Mouse (Mus musculus): ENCODE measurements around the gene Dst. TPM values are rescaled to one million over a fixed set of nuclear protein-coding genes. Genes with fewer than 3 reads are reported as not detected.

Dst gene
- polyA plus RNA-seq, 1 experiment from 2014 or later, result 38.4 TPM

GRCm38 (mm10) chr1:34152683-34153082 lies 244.7 kb downstream of the Dst start:
- Histone ChIP-seq H3K27ac (replicated peaks) (no peak overlapping the region), H3K9me3 (no peaks in the 10 kb centered on the region), H3K4me2 (replicated peaks) (no peak overlapping the region), H3K27me3 (no peaks in the 10 kb centered on the region), H3K9ac (replicated peaks) (no peak overlapping the region), H3K4me1 (peaks cover 7% of the 10 kb centered on the region; the same call in 1 of the 2 replicates), H3K36me3 (no peaks in the 10 kb centered on the region; the same call in 1 of the 2 replicates), H3K4me3 (no peak overlapping the region)
- WGBS, result 87% methylated on average over 5 of the region's 5 CpGs
- no peak for ATAC-seq (ENCODE audit: low FRiP score, low read depth)

DNA sequence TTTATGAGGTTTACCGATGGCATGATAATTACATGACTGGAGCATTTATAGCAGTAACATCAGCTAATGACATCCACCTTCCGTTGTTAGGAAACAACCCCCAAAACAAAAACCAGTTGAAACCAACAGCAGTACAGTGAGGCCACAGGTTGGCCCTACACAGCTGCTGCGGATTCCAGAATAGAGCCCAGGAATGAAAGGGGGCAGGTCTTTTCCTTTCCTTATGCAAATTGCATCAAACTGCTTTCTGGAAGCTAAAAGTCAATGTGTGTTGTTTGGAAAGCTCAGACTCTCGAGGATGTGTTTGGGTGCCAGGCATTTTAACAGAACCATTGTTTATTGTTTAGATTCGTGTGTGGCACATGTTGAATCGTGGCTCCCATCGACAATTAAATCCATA lies 248.0 kb downstream of the Dst start:
- no peak overlapping the region for H3K4me3 ChIP-seq
- H3K9ac ChIP-seq (replicated peaks), result no peak overlapping the region
- no peak for ATAC-seq (ENCODE audit: low FRiP score, low read depth)
- no peaks in the 10 kb centered on the region; the same call in 1 of the 2 replicates for H3K36me3 ChIP-seq
- H3K9me3 ChIP-seq, result no peaks in the 10 kb centered on the region
- H3K27me3 ChIP-seq, result no peaks in the 10 kb centered on the region
- H3K4me1 ChIP-seq, result 0 out of 2 replicates have a peak, but pooled peaks cover 6% of the 10 kb centered on the region
- H3K4me2 ChIP-seq (replicated peaks), result no peak overlapping the region
- WGBS, result 89% methylated on average over 7 of the region's 7 CpGs
- no peak overlapping the region for H3K27ac ChIP-seq (replicated peaks)

GRCm38 (mm10) chr1:34157702-34158101 lies 249.7 kb downstream of the Dst start:
- Histone ChIP-seq H3K4me3 (no peak overlapping the region), H3K27me3 (no peaks in the 10 kb centered on the region), H3K27ac (replicated peaks) (no peak overlapping the region), H3K4me1 (0 out of 2 replicates have a peak, but pooled peaks cover 6% of the 10 kb centered on the region), H3K36me3 (no peaks in the 10 kb centered on the region; the same call in 1 of the 2 replicates), H3K9me3 (no peaks in the 10 kb centered on the region), H3K4me2 (replicated peaks) (no peak overlapping the region), H3K9ac (replicated peaks) (no peak overlapping the region)
- 92% methylated on average over 10 of the region's 10 CpGs for WGBS
- ATAC-seq (ENCODE audit: low FRiP score, low read depth), result no peak

DNA sequence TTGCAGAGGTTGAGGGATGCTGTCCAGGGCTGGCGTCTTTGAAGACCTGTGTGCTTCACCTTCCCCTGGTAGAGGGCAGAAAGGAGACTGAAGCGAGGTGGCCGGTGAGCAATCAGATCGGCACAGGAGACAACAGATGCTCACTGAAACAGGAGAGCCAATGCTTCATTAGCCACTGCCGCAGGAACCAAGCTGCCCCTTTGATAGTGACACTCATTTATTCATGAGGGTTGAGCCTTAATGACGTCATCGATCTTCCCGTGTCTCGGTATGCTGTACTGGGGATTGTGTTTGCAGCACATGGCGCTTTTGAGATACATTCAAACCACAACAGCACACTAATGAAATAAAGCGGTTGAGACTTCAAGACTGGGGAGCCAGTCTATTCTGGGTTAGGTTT lies 250.8 kb downstream of the Dst start:
- H3K4me3 ChIP-seq, result no peak overlapping the region
- H3K36me3 ChIP-seq, result no peaks in the 10 kb centered on the region; the same call in 1 of the 2 replicates
- no peaks in the 10 kb centered on the region for H3K27me3 ChIP-seq
- no peak overlapping the region for H3K9ac ChIP-seq (replicated peaks)
- ATAC-seq (ENCODE audit: low FRiP score, low read depth), result peak; percentile 69; the same call in 1 of the 2 replicates
- 0 out of 2 replicates have a peak, but pooled peaks cover 6% of the 10 kb centered on the region for H3K4me1 ChIP-seq
- WGBS, result 65% methylated on average over 11 of the region's 11 CpGs
- no peak overlapping the region for H3K4me2 ChIP-seq (replicated peaks)
- no peak overlapping the region for H3K27ac ChIP-seq (replicated peaks)
- H3K9me3 ChIP-seq, result no peaks in the 10 kb centered on the region

GRCm38 (mm10) chr1:34159898-34160297 lies 251.9 kb downstream of the Dst start:
- Histone ChIP-seq H3K27me3 (no peaks in the 10 kb centered on the region), H3K9me3 (no peaks in the 10 kb centered on the region), H3K4me1 (0 out of 2 replicates have a peak, but pooled peaks cover 6% of the 10 kb centered on the region), H3K4me2 (replicated peaks) (no peak overlapping the region), H3K27ac (replicated peaks) (no peak overlapping the region), H3K9ac (replicated peaks) (no peak overlapping the region), H3K4me3 (no peak overlapping the region), H3K36me3 (peaks cover 6% of the 10 kb centered on the region; the same call in 1 of the 2 replicates)
- no peak for ATAC-seq (ENCODE audit: low FRiP score, low read depth)
- 85% methylated on average over 7 of the region's 7 CpGs for WGBS

GRCm38 (mm10) chr1:34164616-34165295 lies 256.7 kb downstream of the Dst start:
- no peaks in the 10 kb centered on the region for H3K27me3 ChIP-seq
- H3K4me1 ChIP-seq, result no peaks in the 10 kb centered on the region
- peak; percentile 65; the same call in 1 of the 2 replicates for ATAC-seq (ENCODE audit: low FRiP score, low read depth)
- H3K36me3 ChIP-seq, result peaks cover 41% of the 10 kb centered on the region
- H3K4me2 ChIP-seq (replicated peaks), result no peak overlapping the region
- no peak overlapping the region for H3K27ac ChIP-seq (replicated peaks)
- H3K9ac ChIP-seq (replicated peaks), result no peak overlapping the region
- H3K9me3 ChIP-seq, result no peaks in the 10 kb centered on the region
- H3K4me3 ChIP-seq, result no peak overlapping the region
- WGBS, result 71% methylated on average over 14 of the region's 14 CpGs

DNA sequence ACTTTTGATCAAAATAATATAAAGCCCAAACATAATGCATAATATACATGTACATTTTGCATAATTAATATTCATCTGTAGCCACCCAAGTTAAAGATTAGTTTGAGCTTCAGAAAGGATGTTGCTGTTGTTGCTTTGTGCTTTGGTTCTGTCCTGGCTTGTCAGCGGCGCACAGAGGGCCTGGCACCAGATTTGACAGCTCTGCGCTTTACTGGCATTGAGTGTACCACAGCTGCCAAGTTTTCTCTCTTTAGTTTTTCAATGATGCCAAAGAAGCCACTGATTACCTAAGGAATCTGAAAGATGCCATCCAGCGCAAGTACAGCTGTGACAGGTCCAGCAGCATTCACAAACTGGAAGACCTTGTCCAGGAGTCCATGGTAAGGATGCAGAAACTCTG lies 257.9 kb downstream of the Dst start:
- Histone ChIP-seq H3K36me3 (peaks cover 53% of the 10 kb centered on the region), H3K4me1 (no peaks in the 10 kb centered on the region), H3K4me3 (no peak overlapping the region), H3K4me2 (replicated peaks) (no peak overlapping the region), H3K9ac (replicated peaks) (no peak overlapping the region), H3K27me3 (no peaks in the 10 kb centered on the region), H3K9me3 (no peaks in the 10 kb centered on the region), H3K27ac (replicated peaks) (no peak overlapping the region)
- no peak for ATAC-seq (ENCODE audit: low FRiP score, low read depth)
- 96% methylated on average over 4 of the region's 4 CpGs for WGBS

DNA sequence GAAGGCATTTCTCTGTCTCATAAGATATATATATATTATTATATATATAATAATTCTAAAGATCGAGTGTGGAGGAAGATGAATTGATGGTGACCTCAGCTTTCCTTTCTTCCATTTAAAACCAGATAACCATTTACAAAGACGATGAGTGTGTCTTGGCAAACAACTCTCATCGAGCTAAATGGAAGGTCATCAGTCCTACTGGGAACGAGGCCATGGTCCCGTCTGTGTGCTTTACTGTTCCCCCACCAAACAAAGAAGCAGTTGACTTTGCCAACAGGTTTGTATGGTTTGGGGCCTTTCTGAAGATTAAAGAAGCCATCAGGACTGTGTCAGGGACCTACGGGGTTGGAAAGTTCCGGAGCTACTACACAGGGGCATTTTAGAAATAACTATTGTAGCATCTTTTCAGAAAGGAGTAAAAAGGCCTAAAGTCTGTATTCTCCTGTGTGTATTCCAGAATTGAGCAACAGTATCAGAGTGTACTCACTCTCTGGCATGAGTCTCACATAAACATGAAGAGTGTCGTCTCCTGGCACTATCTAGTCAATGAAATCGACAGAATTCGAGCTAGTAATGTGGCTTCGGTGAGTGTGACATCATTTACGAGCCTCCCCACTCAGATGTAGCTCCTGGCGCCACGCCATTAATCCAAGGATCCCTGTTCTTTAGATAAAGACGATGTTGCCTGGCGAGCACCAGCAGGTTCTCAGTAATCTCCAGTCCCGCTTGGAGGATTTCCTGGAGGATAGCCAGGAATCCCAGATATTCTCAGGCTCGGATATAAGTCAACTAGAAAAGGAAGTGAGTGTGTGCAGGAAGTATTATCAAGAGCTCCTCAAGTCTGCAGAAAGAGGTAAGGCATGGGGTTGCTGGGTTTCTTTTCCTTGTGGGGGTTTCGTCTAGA lies 259.4 kb downstream of the Dst start:
- H3K4me3 ChIP-seq, result no peak overlapping the region
- H3K4me1 ChIP-seq, result no peaks in the 10 kb centered on the region
- no peak for ATAC-seq (ENCODE audit: low FRiP score, low read depth)
- peaks cover 67% of the 10 kb centered on the region for H3K36me3 ChIP-seq
- WGBS, result 84% methylated on average over 19 of the region's 19 CpGs
- no peak overlapping the region for H3K27ac ChIP-seq (replicated peaks)
- H3K4me2 ChIP-seq (replicated peaks), result no peak overlapping the region
- H3K27me3 ChIP-seq, result no peaks in the 10 kb centered on the region
- no peaks in the 10 kb centered on the region for H3K9me3 ChIP-seq
- H3K9ac ChIP-seq (replicated peaks), result no peak overlapping the region

GRCm38 (mm10) chr1:34169086-34169485 lies 261.1 kb downstream of the Dst start:
- H3K9ac ChIP-seq (replicated peaks), result no peak overlapping the region
- H3K4me1 ChIP-seq, result no peaks in the 10 kb centered on the region
- no peak overlapping the region for H3K27ac ChIP-seq (replicated peaks)
- no peak overlapping the region for H3K4me3 ChIP-seq
- H3K36me3 ChIP-seq, result peaks cover 79% of the 10 kb centered on the region
- no peak overlapping the region for H3K4me2 ChIP-seq (replicated peaks)
- H3K9me3 ChIP-seq, result no peaks in the 10 kb centered on the region
- no peak for ATAC-seq (ENCODE audit: low FRiP score, low read depth)
- no peaks in the 10 kb centered on the region for H3K27me3 ChIP-seq
- 87% methylated on average over 12 of the region's 12 CpGs for WGBS

DNA sequence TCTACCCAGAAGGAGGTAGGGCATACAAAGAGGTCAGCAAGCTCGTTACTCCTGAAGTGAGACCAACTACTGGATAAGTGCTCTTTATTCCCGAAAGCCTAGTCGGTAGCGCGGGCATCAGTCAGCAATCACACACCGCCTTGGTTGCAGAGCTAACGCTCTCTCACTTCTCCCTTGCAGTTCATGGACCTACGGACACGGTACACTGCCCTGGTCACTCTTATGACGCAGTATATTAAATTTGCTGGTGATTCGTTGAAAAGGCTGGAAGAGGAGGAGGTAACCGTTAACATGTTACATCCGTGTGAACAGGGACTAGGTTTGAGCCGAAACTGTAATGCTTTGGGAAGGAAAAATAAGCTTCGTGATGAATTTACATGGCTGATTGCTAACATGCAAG lies 266.5 kb downstream of the Dst start:
- no peaks in the 10 kb centered on the region for H3K9me3 ChIP-seq
- no peaks in the 10 kb centered on the region for H3K27me3 ChIP-seq
- peaks cover 81% of the 10 kb centered on the region for H3K36me3 ChIP-seq
- no peak overlapping the region for H3K27ac ChIP-seq (replicated peaks)
- H3K9ac ChIP-seq (replicated peaks), result no peak overlapping the region
- no peak for ATAC-seq (ENCODE audit: low FRiP score, low read depth)
- H3K4me2 ChIP-seq (replicated peaks), result no peak overlapping the region
- WGBS, result 96% methylated on average over 15 of the region's 15 CpGs
- H3K4me3 ChIP-seq, result no peak overlapping the region
- no peaks in the 10 kb centered on the region for H3K4me1 ChIP-seq

GRCm38 (mm10) chr1:34174961-34175360 lies 266.9 kb downstream of the Dst start:
- Histone ChIP-seq H3K4me1 (no peaks in the 10 kb centered on the region), H3K4me3 (no peak overlapping the region), H3K9me3 (no peaks in the 10 kb centered on the region), H3K27me3 (no peaks in the 10 kb centered on the region), H3K36me3 (peaks cover 81% of the 10 kb centered on the region), H3K9ac (replicated peaks) (no peak overlapping the region), H3K27ac (replicated peaks) (no peak overlapping the region), H3K4me2 (replicated peaks) (no peak overlapping the region)
- no peak for ATAC-seq (ENCODE audit: low FRiP score, low read depth)
- WGBS, result 89% methylated on average over 8 of the region's 8 CpGs
